8 mouse cellular contexts compared by ENCODE assay signal in genomic region chr2:157287542-157287941, GRCm38 (mm10). TPM values are rescaled to one million over a fixed set of nuclear protein-coding genes. Genes with fewer than 3 reads are reported as not detected.
DNase-seq lines count a peak whose midpoint lies in the region; ATAC-seq and TF ChIP-seq lines count a peak whose summit lies in the region.

No protein-coding gene starts in this region.

- H3K4me3 ChIP-seq in liver, embryonic 11.5 days (ENCODE audit: low read depth, low read length): no peak overlapping the region
- no peak overlapping the region for H3K4me3 ChIP-seq in cortical plate, adult 2 months (ENCODE audit: insufficient read depth, low read length)
- H3K4me3 ChIP-seq in hindbrain, postnatal 0 days (ENCODE audit: low read length): no peak overlapping the region
- H3K4me3 ChIP-seq in limb, embryonic 12.5 days (replicated peaks): no peak overlapping the region

- no peak for TF ChIP-seq POLR2A in cortical plate, adult 2 months (IDR thresholded peaks at IDR 0.05; ENCODE audit: extremely low read depth, insufficient read depth, low read length)

- peaks cover 51% of the 10 kb centered on the region for H3K36me3 ChIP-seq in liver, embryonic 11.5 days (ENCODE audit: control insufficient read depth, insufficient read depth, low read length)
- H3K36me3 ChIP-seq in hindbrain, postnatal 0 days (ENCODE audit: insufficient read depth, low read length): peaks cover 37% of the 10 kb centered on the region
- H3K36me3 ChIP-seq in limb, embryonic 12.5 days: peaks cover 96% of the 10 kb centered on the region

- 35% methylated on average over 3 of the region's 3 CpGs for WGBS in liver, embryonic 11.5 days
- WGBS in hindbrain, postnatal 0 days: 17% methylated on average over 3 of the region's 3 CpGs
- WGBS in limb, embryonic 12.5 days: 25% methylated on average over 3 of the region's 3 CpGs

- no peak overlapping the region for H3K9ac ChIP-seq in liver, embryonic 11.5 days (ENCODE audit: low read depth, low read length)
- H3K9ac ChIP-seq in hindbrain, postnatal 0 days (replicated peaks; ENCODE audit: low read length): no peak overlapping the region
- no peak overlapping the region for H3K9ac ChIP-seq in limb, embryonic 12.5 days (replicated peaks)

- no peak overlapping the region for H3K27ac ChIP-seq in liver, embryonic 11.5 days (ENCODE audit: low read depth, low read length)
- no peak overlapping the region for H3K27ac ChIP-seq in cortical plate, adult 2 months (ENCODE audit: insufficient read depth, low read length)
- H3K27ac ChIP-seq in hindbrain, postnatal 0 days: no peak overlapping the region
- H3K27ac ChIP-seq in limb, embryonic 12.5 days: peak overlapping the region; percentile 53; the same call in 1 of the 2 replicates

- peaks cover 8% of the 10 kb centered on the region; the same call in 1 of the 2 replicates for H3K4me1 ChIP-seq in liver, embryonic 11.5 days (replicated peaks; ENCODE audit: control insufficient read depth, insufficient read depth, low read length)
- no peaks in the 10 kb centered on the region for H3K4me1 ChIP-seq in cortical plate, adult 2 months (ENCODE audit: control insufficient read depth, insufficient read depth, low read length)
- no peaks in the 10 kb centered on the region for H3K4me1 ChIP-seq in hindbrain, postnatal 0 days (ENCODE audit: insufficient read depth, low read length)
- H3K4me1 ChIP-seq in limb, embryonic 12.5 days (replicated peaks): no peaks in the 10 kb centered on the region

- DNase-seq in liver: peak; percentile 33
- DNase-seq in liver, embryonic 11.5 days (ENCODE audit: low spot score): no peak
- peak; percentile 75 for DNase-seq in NIH3T3 (ENCODE audit: low read depth)
- DNase-seq in hindbrain, postnatal 0 days (ENCODE audit: low spot score): peak; percentile 79
- DNase-seq in right cerebral cortex, adult 18-20 months: peak; percentile 49
- no peak for DNase-seq in gastrocnemius, adult 8-10 months (ENCODE audit: low spot score in 2 of 2)

- H3K27me3 ChIP-seq in liver, embryonic 11.5 days (replicated peaks; ENCODE audit: control insufficient read depth, insufficient read depth, low read length): no peaks in the 10 kb centered on the region
- no peaks in the 10 kb centered on the region for H3K27me3 ChIP-seq in hindbrain, postnatal 0 days (ENCODE audit: insufficient read depth, low read length)
- no peaks in the 10 kb centered on the region for H3K27me3 ChIP-seq in limb, embryonic 12.5 days

- TF ChIP-seq CTCF in cortical plate, adult 2 months (IDR thresholded peaks at IDR 0.05; ENCODE audit: extremely low read depth, insufficient read depth, low read length): peak; percentile 73
- peak; percentile 83 for TF ChIP-seq CTCF in hindbrain, postnatal 0 days (IDR thresholded peaks at IDR 0.05; ENCODE audit: low read depth)

- H3K9me3 ChIP-seq in liver, embryonic 11.5 days (ENCODE audit: control insufficient read depth, low read length): no peaks in the 10 kb centered on the region
- H3K9me3 ChIP-seq in hindbrain, postnatal 0 days (ENCODE audit: low read length): no peaks in the 10 kb centered on the region
- no peaks in the 10 kb centered on the region for H3K9me3 ChIP-seq in limb, embryonic 12.5 days

- ATAC-seq in liver, embryonic 11.5 days (replicated peaks; ENCODE audit: low FRiP score): no peak; the same call in 1 of the 2 replicates
- peak; percentile 69; the same call in 1 of the 2 replicates for ATAC-seq in hindbrain, postnatal 0 days
- ATAC-seq in limb, embryonic 12.5 days (ENCODE audit: insufficient number of reproducible peaks, insufficient read depth, low FRiP score, low TSS enrichment, low read depth): no peak

- no peak overlapping the region for H3K4me2 ChIP-seq in liver, embryonic 11.5 days
- no peak overlapping the region for H3K4me2 ChIP-seq in hindbrain, postnatal 0 days (ENCODE audit: low read depth, low read length)
- H3K4me2 ChIP-seq in limb, embryonic 12.5 days: no peak overlapping the region

RNA-seq across cellular contexts. Expression of gene Mroh8, which starts 8.2 kb away (rescaled TPM):
- 0.29 and 0.57 TPM in 2 replicates for polyA plus RNA-seq in liver, embryonic 11.5 days (2014; fragmentation: Nextera tagmentation; extraction: Ambion mirVana)
- polyA plus RNA-seq in cortical plate, adult 2 months (2012; rRNA removed): 1.3 and 1.5 TPM in 2 replicates
- 0.25 TPM in 1 of 2 replicates, not detected in the other for total RNA-seq in hindbrain, postnatal 0 days (2014; rRNA removed)
- polyA plus RNA-seq in hindbrain, postnatal 0 days (2015; fragmentation: Nextera tagmentation; extraction: Ambion mirVana): 0.42 and 0.70 TPM in 2 replicates
- polyA plus RNA-seq in limb, embryonic 12.5 days (2016; fragmentation: Nextera tagmentation; extraction: Ambion mirVana): 0.84 and 0.91 TPM in 2 replicates
- 1 to 10 TPM in 2 of 4 experiments, under 1 TPM in 2; 0.56 to 2.3 (median 0.97) TPM for total RNA-seq in gastrocnemius, adult 8-10 months (2022)

RNA-seq across cellular contexts. Expression of gene Rpn2, which starts 8.7 kb away (rescaled TPM):
- polyA plus RNA-seq in liver, embryonic 11.5 days (2014; fragmentation: Nextera tagmentation; extraction: Ambion mirVana): 302 and 331 TPM in 2 replicates
- polyA plus RNA-seq in cortical plate, adult 2 months (2012; rRNA removed): 118 and 119 TPM in 2 replicates
- 240 and 253 TPM in 2 replicates for total RNA-seq in hindbrain, postnatal 0 days (2014; rRNA removed)
- polyA plus RNA-seq in hindbrain, postnatal 0 days (2015; fragmentation: Nextera tagmentation; extraction: Ambion mirVana): 201 and 204 TPM in 2 replicates
- polyA plus RNA-seq in limb, embryonic 12.5 days (2016; fragmentation: Nextera tagmentation; extraction: Ambion mirVana): 266 and 271 TPM in 2 replicates
- 100 to 1,000 TPM in 1 of 4 experiments, 10 to 100 TPM in 3; 78.6 to 101 (median 85.8) TPM for total RNA-seq in gastrocnemius, adult 8-10 months (2022)

RNA-seq across cellular contexts. Expression of gene Ghrh, which starts 59.8 kb away (rescaled TPM):
- not detected in 2 replicates for polyA plus RNA-seq in liver, embryonic 11.5 days (2014; fragmentation: Nextera tagmentation; extraction: Ambion mirVana)
- 0.53 TPM in 1 of 2 replicates, not detected in the other for polyA plus RNA-seq in cortical plate, adult 2 months (2012; rRNA removed)
- not detected in 2 replicates for total RNA-seq in hindbrain, postnatal 0 days (2014; rRNA removed)
- 1.0 and 1.7 TPM in 2 replicates for polyA plus RNA-seq in hindbrain, postnatal 0 days (2015; fragmentation: Nextera tagmentation; extraction: Ambion mirVana)
- not detected in 2 replicates for polyA plus RNA-seq in limb, embryonic 12.5 days (2016; fragmentation: Nextera tagmentation; extraction: Ambion mirVana)
- not detected for total RNA-seq in gastrocnemius, adult 8-10 months (2022)

Comparison
In these comparisons a context has a peak if more than half of its experiments do, and no peak if none do; other contexts are left out.
1. DNase-seq: peak in liver (single experiment), NIH3T3 (single experiment), hindbrain, postnatal 0 days (single experiment) and right cerebral cortex, adult 18-20 months (single experiment); none in liver, embryonic 11.5 days (single experiment) and gastrocnemius, adult 8-10 months (0 of 2).